Mouse (Mus musculus) heart, postnatal 0 days (tissue): ENCODE measurements around the gene Epb41l4b.

Source experiments
- CTCF ChIP-seq: IDR thresholded peaks from 2 replicates; pipeline ENCODE4 v1.5.1; 2016; ENCODE audit warnings: antibody characterized with exemption, control low read depth, low read depth
- EP300 ChIP-seq: IDR thresholded peaks from 2 replicates; pipeline ENCODE4 v1.6.1; 2016; ENCODE audit warnings: antibody characterized with exemption, low read depth

- TF ChIP-seq CTCF (no peak), EP300 (no peak)
Observed at GRCm38 (mm10) chr4:57039127-57040031, 103.9 kb downstream of the Epb41l4b start.
